Mouse (Mus musculus) bone marrow, adult 2 months (tissue): ENCODE results near the gene Oaf. TPM values are rescaled to one million over a fixed set of nuclear protein-coding genes. Genes with fewer than 3 reads are reported as not detected.

Experiments used
- H3K27ac ChIP-seq: fragments of 200-500 bp; 2 replicates; pipeline ENCODE4 v1.5.1; 2012; ENCODE audit warnings: low read depth, mild to moderate bottlenecking, control low read depth, inconsistent platforms, low read length; ENCODE audit not compliant: control insufficient read depth, poor library complexity, insufficient read depth
- H3K4me1 ChIP-seq: fragments of 200-500 bp; 2 replicates; pipeline ENCODE4 v1.6.1; 2011; ENCODE audit warnings: low read length; ENCODE audit not compliant: control insufficient read depth, insufficient read depth
- H3K4me3 ChIP-seq: fragments of 200-500 bp; replicated peaks from 2 replicates; pipeline ENCODE3; 2011; ENCODE audit warnings: mild to moderate bottlenecking, low read depth, low read length, control low read depth; ENCODE audit not compliant: control insufficient read depth
- CTCF ChIP-seq: fragments of 200-500 bp; IDR thresholded peaks from 2 replicates; pipeline ENCODE4 v1.5.1; 2011; ENCODE audit warnings: low read length, control low read depth; ENCODE audit not compliant: control insufficient read depth, insufficient read depth
- POLR2A ChIP-seq: fragments of 200-500 bp; IDR thresholded peaks from 2 replicates; pipeline ENCODE4 v1.6.1; 2011; ENCODE audit warnings: low read depth, mild to moderate bottlenecking, control low read depth, low read length, borderline replicate concordance; ENCODE audit not compliant: control insufficient read depth
- WGBS: fragments of 180-500 bp; shearing (Covaris S2); methylation state at CpG from one replicate; pipeline ENCODE4 v1.1.7; 2018; 5-methylcytosine and 5-hydroxymethylcytosine counted together
- polyA plus RNA-seq: library from polyadenylated mRNA; stranded (reverse); fragments of >200 nt; gene quantifications from 2 replicates; pipeline ENCODE4 v1.2.4, GENCODE M21; 2011; ENCODE audit warnings: low replicate concordance; ENCODE audit not compliant: missing spikeins, insufficient read depth, insufficient read length

The Oaf gene
- polyA plus RNA-seq, 1 experiment: 15.8 TPM

- TF ChIP-seq POLR2A (no peak), CTCF (no peak)
- H3K4me1 ChIP-seq: peaks cover 5% of the 10 kb centered on the region
- no peak overlapping the region for H3K27ac ChIP-seq
- WGBS: 88% methylated on average over 4 of the region's 4 CpGs
- no peak overlapping the region for H3K4me3 ChIP-seq
These were observed 7.9 kb downstream of the Oaf start for GRCm38 (mm10) chr9:43231805-43232204.

GRCm38 (mm10) chr9:43230886-43231285, 8.8 kb downstream of the Oaf start:
- Histone ChIP-seq H3K4me3 (no peak overlapping the region), H3K4me1 (peaks cover 5% of the 10 kb centered on the region), H3K27ac (no peak overlapping the region)
- TF ChIP-seq CTCF (no peak), POLR2A (no peak)
- WGBS: 83% methylated on average over 4 of the region's 4 CpGs

GRCm38 (mm10) chr9:43229962-43230361, 9.7 kb downstream of the Oaf start:
- no peak for TF ChIP-seq POLR2A
- TF ChIP-seq CTCF: no peak
- Histone ChIP-seq H3K27ac (no peak overlapping the region), H3K4me3 (no peak overlapping the region), H3K4me1 (peaks cover 5% of the 10 kb centered on the region)
- 84% methylated on average over 7 of the region's 7 CpGs for WGBS

GRCm38 (mm10) chr9:43229398-43229895, 10.3 kb downstream of the Oaf start:
- WGBS: 92% methylated on average over 10 of the region's 10 CpGs
- no peak for TF ChIP-seq CTCF
- TF ChIP-seq POLR2A: no peak
- Histone ChIP-seq H3K4me3 (no peak overlapping the region), H3K4me1 (peaks cover 5% of the 10 kb centered on the region), H3K27ac (no peak overlapping the region)

GRCm38 (mm10) chr9:43228745-43229144, 11.0 kb downstream of the Oaf start:
- WGBS: 85% methylated on average over 2 of the region's 2 CpGs
- Histone ChIP-seq H3K4me3 (no peak overlapping the region), H3K27ac (no peak overlapping the region), H3K4me1 (peaks cover 3% of the 10 kb centered on the region)
- TF ChIP-seq CTCF: no peak
- no peak for TF ChIP-seq POLR2A

GRCm38 (mm10) chr9:43227626-43228025, 12.1 kb downstream of the Oaf start:
- no peak for TF ChIP-seq POLR2A
- no peak for TF ChIP-seq CTCF
- Histone ChIP-seq H3K4me3 (no peak overlapping the region), H3K4me1 (peaks cover 3% of the 10 kb centered on the region), H3K27ac (no peak overlapping the region)
- 46% methylated on average over 8 of the region's 8 CpGs for whole genome bisulfite sequencing

GRCm38 (mm10) chr9:43226573-43227160, 13.0 kb downstream of the Oaf start:
- H3K4me3 ChIP-seq: no peak overlapping the region
- TF ChIP-seq CTCF (no peak), POLR2A (no peak)
- H3K4me1 ChIP-seq: peaks cover 3% of the 10 kb centered on the region
- 59% methylated on average over 9 of the region's 9 CpGs for WGBS
- H3K27ac ChIP-seq: no peak overlapping the region

GRCm38 (mm10) chr9:43225481-43225880, 14.2 kb downstream of the Oaf start:
- peak overlapping the region; percentile 20; the same call in 1 of the 2 replicates for H3K27ac ChIP-seq
- 74% methylated on average over 2 of the region's 2 CpGs for WGBS
- H3K4me1 ChIP-seq: peaks cover 3% of the 10 kb centered on the region
- no peak overlapping the region for H3K4me3 ChIP-seq
- TF ChIP-seq CTCF: no peak
- no peak for TF ChIP-seq POLR2A

- H3K4me1 ChIP-seq: peaks cover 3% of the 10 kb centered on the region
- peak overlapping the region; percentile 20; the same call in 1 of the 2 replicates for H3K27ac ChIP-seq
- TF ChIP-seq CTCF (no peak), POLR2A (no peak)
- 64% methylated on average over 11 of the region's 11 CpGs for WGBS
- no peak overlapping the region for H3K4me3 ChIP-seq
These were observed 14.8 kb downstream of the Oaf start for GRCm38 (mm10) chr9:43224771-43225355.
